19 mouse cellular contexts compared by ENCODE assay signal in the genomic region with DNA sequence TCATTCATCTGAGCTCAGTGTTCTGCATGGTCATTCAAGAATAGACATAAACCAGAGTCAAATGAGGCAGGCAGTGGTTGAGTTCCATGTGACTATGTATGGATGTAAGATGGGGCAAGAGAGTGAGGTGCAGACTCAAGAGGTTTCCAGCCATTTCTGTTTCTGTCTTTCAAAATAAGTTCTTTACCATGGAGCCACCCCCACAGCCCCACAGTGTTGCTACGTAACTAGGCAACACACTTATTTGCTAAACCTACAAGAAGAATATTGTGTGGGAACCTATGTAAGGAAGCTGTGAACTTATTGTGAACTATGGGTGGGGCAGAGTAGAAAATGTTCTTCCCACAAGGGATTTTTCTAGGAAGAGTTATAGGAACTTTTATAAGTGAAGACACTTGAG. TPM values are rescaled to one million over a fixed set of nuclear protein-coding genes. Genes with fewer than 3 reads are reported as not detected.
DNase-seq lines count a peak whose midpoint lies in the region; ATAC-seq lines count a peak whose summit lies in the region.
"Had no signal": no experiment of that assay in that cellular context is flagged by ENCODE, and none has a peak within 500 bp of the region (broad histone marks: within the 10 kb centered on the region; RNA-seq: fewer than 3 reads in every experiment).

No protein-coding gene starts in this region.

- peak; percentile 61 for ATAC-seq in granulocyte monocyte progenitor cell, adult 5-6 weeks (replicated peaks; ENCODE audit: poor library complexity, severe bottlenecking)
- peak; percentile 68 for ATAC-seq in monocyte, adult 5-6 weeks (replicated peaks; ENCODE audit: insufficient number of reproducible peaks, low FRiP score, low TSS enrichment, poor library complexity, severe bottlenecking)
- ATAC-seq: forebrain, postnatal 0 days had no signal

- DNase-seq in frontal cortex, adult 2 months (ENCODE audit: extremely low spot score in 1 of 2, low spot score in 1 of 2) = peak; percentile 32 to 34
- no peak for DNase-seq in frontal cortex, postnatal 14 days (ENCODE audit: low spot score in 2 of 2)
- DNase-seq in lung, postnatal 25 days (ENCODE audit: low spot score) = peak; percentile 53
- no peak for DNase-seq in lung, postnatal 14 days
- DNase-seq in layer of hippocampus, postnatal 14 days (ENCODE audit: low spot score in 2 of 2) = no peak
- DNase-seq in testis, postnatal 14 days (ENCODE audit: low spot score) = no peak
- DNase-seq: forebrain, postnatal 0 days; heart, adult 18-20 months; kidney, adult 18-20 months; midbrain, embryonic 14.5 days; thymus, postnatal 14 days had no signal

RNA-seq across cellular contexts. Expression of gene Ifi47, which starts 6.8 kb away (rescaled TPM):
- 1.7 and 2.0 TPM in 2 replicates for polyA plus RNA-seq in frontal cortex, adult 2 months (2012; rRNA removed)
- 84.9 and 101 TPM in 2 replicates for total RNA-seq in granulocyte monocyte progenitor cell, adult 5-6 weeks (2014; fragmentation: Nextera tagmentation)
- total RNA-seq in granulocyte monocyte progenitor cell, adult 5-6 weeks (2017) = 45.8 and 73.5 TPM in 2 replicates
- 23.6 to 98.9 TPM (median 35.3 TPM) in 3 replicates for total RNA-seq in monocyte, adult 5-6 weeks (2017)
- under 1 TPM; 0.31 to 0.65 TPM for total RNA-seq in layer of hippocampus, postnatal 14 days (2021)
- polyA plus RNA-seq: neural tube, embryonic 14.5 days had no signal

RNA-seq across cellular contexts. Expression of gene Tgtp2, which starts 19.1 kb away (rescaled TPM):
- polyA plus RNA-seq in frontal cortex, adult 2 months (2012; rRNA removed) = 1.4 and 1.6 TPM in 2 replicates
- total RNA-seq in granulocyte monocyte progenitor cell, adult 5-6 weeks (2014; fragmentation: Nextera tagmentation) = 6.8 and 8.9 TPM in 2 replicates
- total RNA-seq in granulocyte monocyte progenitor cell, adult 5-6 weeks (2017) = 27.9 and 40.5 TPM in 2 replicates
- 15.9 to 85.7 TPM (median 25.2 TPM) in 3 replicates for total RNA-seq in monocyte, adult 5-6 weeks (2017)
- not detected for total RNA-seq in layer of hippocampus, postnatal 14 days (2021)
- total RNA-seq: forebrain, postnatal 0 days had no signal
- polyA plus RNA-seq: forebrain, postnatal 0 days; neural tube, embryonic 14.5 days had no signal

RNA-seq across cellular contexts. Expression of gene Olfr1396, which starts 31.5 kb away (rescaled TPM):
- not detected in 2 replicates for polyA plus RNA-seq in frontal cortex, adult 2 months (2012; rRNA removed)
- total RNA-seq in granulocyte monocyte progenitor cell, adult 5-6 weeks (2014; fragmentation: Nextera tagmentation) = not detected in 2 replicates
- total RNA-seq in granulocyte monocyte progenitor cell, adult 5-6 weeks (2017) = not detected in 2 replicates
- not detected in 3 replicates for total RNA-seq in monocyte, adult 5-6 weeks (2017)
- not detected for total RNA-seq in layer of hippocampus, postnatal 14 days (2021)
- total RNA-seq: hematopoietic stem cell, adult 5-6 weeks; layer of hippocampus, postnatal 10 days had no signal
- polyA plus RNA-seq: G1E; limb, embryonic 15.5 days; midbrain, embryonic 14.5 days; neural tube, embryonic 14.5 days; small intestine, adult 2 months had no signal

RNA-seq across cellular contexts. Expression of gene 9930111J21Rik2, which starts 32.1 kb away (rescaled TPM):
- 1.3 TPM in 2 replicates for polyA plus RNA-seq in frontal cortex, adult 2 months (2012; rRNA removed)
- 40.1 and 45.9 TPM in 2 replicates for total RNA-seq in granulocyte monocyte progenitor cell, adult 5-6 weeks (2014; fragmentation: Nextera tagmentation)
- 29.3 and 35.2 TPM in 2 replicates for total RNA-seq in granulocyte monocyte progenitor cell, adult 5-6 weeks (2017)
- 84.2 to 227 TPM (median 114 TPM) in 3 replicates for total RNA-seq in monocyte, adult 5-6 weeks (2017)
- total RNA-seq in layer of hippocampus, postnatal 14 days (2021) = 1 to 10 TPM in 1 of 2 experiments, under 1 TPM in 1; 0.91 to 1.4 TPM

RNA-seq across cellular contexts. Expression of gene Olfr1395, which starts 58.9 kb away (rescaled TPM):
- polyA plus RNA-seq in frontal cortex, adult 2 months (2012; rRNA removed) = 0.04 and 0.11 TPM in 2 replicates
- total RNA-seq in granulocyte monocyte progenitor cell, adult 5-6 weeks (2014; fragmentation: Nextera tagmentation) = not detected in 2 replicates
- total RNA-seq in granulocyte monocyte progenitor cell, adult 5-6 weeks (2017) = not detected in 2 replicates
- not detected in 3 replicates for total RNA-seq in monocyte, adult 5-6 weeks (2017)
- not detected for total RNA-seq in layer of hippocampus, postnatal 14 days (2021)
- total RNA-seq: forebrain, postnatal 0 days; heart, adult 18-20 months; hematopoietic stem cell, adult 5-6 weeks; layer of hippocampus, postnatal 10 days had no signal
- polyA plus RNA-seq: forebrain, postnatal 0 days; G1E; limb, embryonic 15.5 days; midbrain, embryonic 14.5 days; neural tube, embryonic 14.5 days; small intestine, adult 2 months had no signal

Comparison
In these comparisons a context has a peak if more than half of its experiments do, and no peak if none do; other contexts are left out.
1. DNase-seq: peak in frontal cortex, adult 2 months (2 of 2) and lung, postnatal 25 days (single experiment); none in frontal cortex, postnatal 14 days (0 of 2), lung, postnatal 14 days (single experiment), layer of hippocampus, postnatal 14 days (0 of 2) and testis, postnatal 14 days (single experiment).
2. RNA of gene Ifi47, which starts 6.8 kb away (total RNA-seq): 45.8 to 101 TPM in granulocyte monocyte progenitor cell, adult 5-6 weeks and 23.6 to 98.9 TPM in monocyte, adult 5-6 weeks; 0.31 to 0.65 TPM in layer of hippocampus, postnatal 14 days; every median in the first group is over 10 times any median in the second.
3. RNA of gene Tgtp2, which starts 19.1 kb away (total RNA-seq): 6.8 to 40.5 TPM in granulocyte monocyte progenitor cell, adult 5-6 weeks and 15.9 to 85.7 TPM in monocyte, adult 5-6 weeks; not detected in layer of hippocampus, postnatal 14 days; every median in the first group is over 4 times any median in the second.